Mouse (Mus musculus) retina, postnatal 1 day (tissue): ENCODE results near the gene Tbxas1.

Experiments used
- DNase-seq: peaks from one replicate; pipeline ENCODE4 v3.0.0-alpha.2; 2012

Tbxas1 gene

DNA sequence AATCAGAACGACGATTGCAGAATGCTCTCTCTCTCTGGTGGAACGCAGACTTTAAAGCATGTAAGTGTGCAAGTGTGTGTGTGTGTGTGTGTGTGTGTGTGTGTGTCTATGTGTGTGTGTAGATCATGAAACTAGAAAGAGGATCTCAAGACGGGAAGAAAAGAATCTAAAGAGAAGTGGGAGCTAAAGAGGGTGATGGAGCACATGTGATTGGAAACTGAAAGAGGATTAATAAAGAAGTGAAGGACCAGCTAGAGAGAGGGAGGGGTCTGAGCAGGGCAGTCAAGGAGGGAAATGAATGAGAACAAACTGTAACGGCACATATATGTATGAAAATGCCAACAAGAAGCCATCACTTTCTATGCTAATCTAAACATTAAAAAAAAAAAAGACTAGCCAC, 92.8 kb downstream of the Tbxas1 start:
- DNase-seq, result no peak

GRCm38 (mm10) chr6:38969944-38970740, 94.9 kb downstream of the Tbxas1 start:
- no peak for DNase-seq

GRCm38 (mm10) chr6:38970759-38971158, 95.6 kb downstream of the Tbxas1 start:
- DNase-seq, result no peak

DNA sequence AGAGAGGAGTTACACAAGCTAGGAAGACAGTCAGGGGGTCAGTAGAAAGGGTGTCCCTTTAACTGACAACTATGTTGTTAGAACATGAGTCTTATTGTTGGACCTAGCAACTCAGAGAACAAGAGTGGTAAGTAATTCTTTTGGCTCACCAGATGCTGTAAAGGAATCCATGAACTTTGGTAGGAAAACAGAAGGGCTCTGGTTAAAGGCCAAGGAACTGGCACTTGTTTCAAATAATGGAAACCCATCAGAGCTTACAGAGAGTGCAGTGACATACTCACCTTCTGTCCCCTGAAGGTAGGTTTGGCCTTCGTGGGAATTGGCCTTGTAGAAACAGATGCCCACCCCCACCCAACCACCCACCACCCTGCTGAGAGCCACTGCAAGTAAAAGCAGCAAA, 97.6 kb downstream of the Tbxas1 start:
- no peak for DNase-seq

GRCm38 (mm10) chr6:38973441-38974161, 98.4 kb downstream of the Tbxas1 start:
- no peak for DNase-seq

DNA sequence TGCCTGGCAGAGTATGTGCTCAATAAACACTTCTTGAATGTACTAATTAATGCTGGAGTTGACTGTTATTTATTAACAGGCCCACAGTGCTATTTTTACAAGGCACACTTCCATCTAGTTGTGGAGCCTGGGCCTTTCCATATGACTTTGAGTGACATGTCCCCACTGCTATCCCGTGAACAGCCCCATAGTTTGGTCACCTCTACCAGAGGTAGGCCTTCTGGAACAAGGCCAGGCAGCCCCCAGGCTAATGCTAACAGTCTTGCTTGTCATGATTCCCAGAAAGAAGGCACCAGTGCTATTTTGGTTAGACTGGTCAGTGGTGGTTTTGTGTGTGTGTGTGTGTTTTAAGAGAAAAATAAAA, 98.9 kb downstream of the Tbxas1 start:
- DNase-seq, result no peak

- no peak for DNase-seq
Observed at GRCm38 (mm10) chr6:38974536-38975268, 99.5 kb downstream of the Tbxas1 start.

DNA sequence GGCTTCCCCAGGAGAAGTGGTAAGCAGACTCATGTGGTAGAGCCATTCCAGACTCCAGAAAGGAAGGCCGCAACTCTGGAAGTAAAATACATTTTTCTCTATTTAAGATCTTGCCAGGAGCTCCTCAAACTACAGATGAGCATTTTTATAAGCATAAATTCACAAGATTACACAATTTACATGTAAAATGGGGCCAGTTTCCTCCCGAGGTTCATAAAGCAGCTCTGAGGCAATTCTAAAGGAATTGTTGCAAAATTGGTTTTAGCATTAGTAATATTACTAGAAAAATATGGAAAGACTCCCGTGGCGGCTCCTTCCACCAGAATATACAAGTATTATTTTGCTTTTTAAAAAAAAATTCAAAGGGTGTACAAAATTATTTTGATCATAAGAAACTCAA, 100.7 kb downstream of the Tbxas1 start:
- DNase-seq, result no peak

DNA sequence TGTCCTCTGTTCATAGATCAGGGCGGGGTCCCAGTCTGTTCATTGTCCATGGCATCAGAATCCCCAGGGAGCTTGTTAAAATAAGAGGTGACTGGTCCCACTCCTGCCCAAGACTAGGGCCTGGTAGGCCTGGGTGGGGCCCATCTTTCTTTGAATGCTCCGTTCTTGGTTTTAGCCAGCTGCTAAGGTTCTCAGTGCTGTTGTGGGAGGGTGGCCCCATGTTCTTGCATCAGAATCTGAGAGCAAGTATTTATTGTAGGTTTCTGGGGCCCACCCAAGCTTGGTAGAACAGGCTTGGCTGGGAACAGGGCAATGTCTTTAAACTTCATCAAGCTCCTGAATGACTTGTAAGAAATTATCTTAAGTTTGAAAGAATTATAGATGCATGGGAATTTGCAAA, 101.2 kb downstream of the Tbxas1 start:
- no peak for DNase-seq

DNA sequence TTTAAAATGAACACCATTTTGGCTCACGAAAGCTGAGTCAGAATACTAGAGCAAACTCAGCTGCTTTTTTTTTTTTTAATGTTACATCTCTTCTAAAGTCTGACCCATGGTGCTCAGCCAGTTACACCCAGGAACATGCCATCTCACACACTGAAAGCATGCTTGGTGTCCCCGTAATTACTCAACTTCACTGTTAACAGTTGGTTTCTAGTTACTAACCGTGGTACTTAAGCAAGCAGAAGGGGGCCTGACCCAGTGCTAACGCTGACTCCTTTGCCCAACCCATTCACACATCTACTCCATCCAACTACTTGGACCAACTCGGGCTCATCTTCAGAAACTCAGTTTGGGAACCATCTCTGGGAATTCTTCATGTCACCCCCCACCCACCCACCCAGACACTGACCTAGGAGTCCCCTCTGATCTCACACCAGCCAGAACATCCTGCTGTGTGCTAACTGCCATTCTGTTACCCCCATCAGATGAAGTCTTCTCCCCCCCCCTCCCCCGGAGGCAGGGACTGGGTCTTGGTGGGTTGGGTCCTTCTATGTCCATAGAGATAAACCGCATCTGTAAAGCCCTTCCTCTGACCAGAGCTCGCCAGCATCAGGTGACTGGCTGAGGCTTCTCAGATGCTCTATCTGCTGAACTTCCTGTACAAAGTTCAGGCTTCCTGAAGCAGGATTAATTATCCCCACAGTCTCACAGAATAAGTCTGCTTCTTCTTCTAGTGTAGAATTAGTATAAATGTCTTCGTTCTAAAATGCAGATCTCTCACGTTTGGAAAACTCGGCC, 105.9 kb downstream of the Tbxas1 start:
- no peak for DNase-seq

DNA sequence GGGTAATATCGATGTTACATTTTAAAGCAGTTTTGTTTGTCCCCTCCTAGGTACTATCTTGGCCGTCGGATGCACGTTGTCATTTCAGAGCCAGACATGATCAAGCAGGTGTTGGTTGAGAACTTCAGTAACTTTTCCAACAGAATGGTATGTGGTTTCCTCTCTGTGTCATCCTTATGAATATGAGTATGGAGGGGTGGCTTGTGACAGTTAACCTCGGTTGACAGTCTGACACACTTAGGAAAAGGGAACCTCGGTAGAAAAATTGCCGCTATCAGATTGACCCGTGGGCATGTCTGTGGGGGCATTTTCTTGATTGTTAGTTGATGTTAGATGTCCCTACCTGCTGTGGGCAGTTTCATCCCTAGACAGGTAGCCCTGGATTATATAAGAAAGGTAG, 106.9 kb downstream of the Tbxas1 start:
- DNase-seq, result no peak

- no peak for DNase-seq
Observed at GRCm38 (mm10) chr6:38982656-38983055, 107.5 kb downstream of the Tbxas1 start.

GRCm38 (mm10) chr6:38983060-38983459, 107.9 kb downstream of the Tbxas1 start:
- DNase-seq, result no peak

DNA sequence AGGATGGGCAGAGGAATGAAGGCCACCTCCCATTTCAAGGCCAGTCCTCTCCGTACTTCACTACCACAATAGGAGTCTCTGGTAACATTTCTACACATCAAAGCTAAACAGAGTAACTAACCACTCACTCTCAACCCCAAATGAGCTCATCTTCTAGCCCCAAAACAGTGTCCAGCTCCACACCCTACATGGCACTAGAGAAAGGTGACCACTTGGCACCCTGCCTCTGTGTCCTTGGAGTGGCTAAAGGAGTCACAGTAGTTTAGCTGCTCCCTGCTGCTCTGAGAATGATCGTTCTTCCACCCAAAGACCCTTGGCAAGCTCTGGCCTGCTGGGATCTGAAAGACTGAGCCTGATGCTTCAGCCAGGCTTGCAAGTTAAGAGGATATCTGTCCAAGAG, 109.4 kb downstream of the Tbxas1 start:
- DNase-seq, result no peak

DNA sequence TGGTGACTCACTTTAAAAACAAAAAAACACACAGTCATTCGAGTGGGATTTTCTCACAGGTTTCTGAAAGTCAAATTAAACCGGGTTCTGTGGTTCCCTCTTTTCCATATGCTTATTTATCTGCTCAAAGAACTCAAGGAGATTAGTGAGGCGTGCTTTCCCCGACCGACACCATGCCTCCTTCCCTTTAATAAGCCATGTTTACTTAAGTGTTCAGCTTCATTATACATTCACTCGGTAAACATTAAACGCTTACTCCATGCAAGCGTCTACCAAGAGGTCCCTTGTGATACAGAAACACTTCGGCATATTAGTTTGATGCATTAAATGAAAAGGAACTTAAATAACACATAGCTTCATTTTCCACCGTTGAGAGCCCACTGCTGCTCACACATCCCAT, 111.4 kb downstream of the Tbxas1 start:
- DNase-seq, result no peak

DNA sequence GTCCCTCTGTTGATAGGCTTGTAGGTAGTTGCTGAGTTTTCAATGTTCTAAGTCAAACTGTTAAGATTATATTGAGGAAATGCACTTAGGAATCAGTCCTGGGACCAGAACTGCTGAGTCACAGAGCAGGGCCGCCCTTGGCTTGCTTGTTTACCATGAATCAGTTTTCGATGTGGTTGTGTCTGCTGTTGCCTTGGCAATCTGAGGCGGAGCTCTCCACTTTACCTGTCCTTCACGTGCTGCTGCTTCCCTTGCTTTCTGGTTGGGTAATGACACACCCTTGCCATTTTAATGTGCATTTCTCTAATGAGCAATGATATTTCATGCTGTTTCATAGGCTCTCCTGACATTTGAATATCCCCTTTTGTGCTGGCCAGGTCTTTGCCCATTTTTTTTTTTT, 116.8 kb downstream of the Tbxas1 start:
- DNase-seq, result no peak

DNA sequence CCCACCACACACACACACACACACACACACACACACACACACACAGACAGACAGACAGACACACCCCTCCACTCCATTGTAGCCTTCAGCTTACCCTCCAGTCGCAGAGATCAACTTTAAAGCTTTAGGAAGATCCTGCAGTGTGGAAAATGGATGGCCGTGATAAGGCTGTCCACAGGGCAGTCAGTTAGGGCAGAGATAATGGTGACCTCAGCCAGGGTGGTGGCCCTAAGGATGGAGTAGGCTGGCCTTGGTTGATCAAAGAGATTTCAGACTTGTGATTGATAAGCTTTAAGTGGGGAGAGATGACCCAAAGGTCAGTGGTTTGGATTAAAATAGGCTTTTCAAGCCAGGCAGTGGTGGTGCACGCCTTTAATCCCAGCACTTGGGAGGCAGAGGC, 120.6 kb downstream of the Tbxas1 start:
- no peak for DNase-seq

GRCm38 (mm10) chr6:38997838-38998237, 122.6 kb downstream of the Tbxas1 start:
- no peak for DNase-seq

GRCm38 (mm10) chr6:39003126-39003525, 127.9 kb downstream of the Tbxas1 start:
- DNase-seq, result no peak

- DNase-seq, result no peak
Observed at GRCm38 (mm10) chr6:39004003-39004473, 128.8 kb downstream of the Tbxas1 start.

- peak; percentile 51 for DNase-seq
Observed at GRCm38 (mm10) chr6:39005267-39005944, 130.2 kb downstream of the Tbxas1 start.

- peak; percentile 50 for DNase-seq
Observed at GRCm38 (mm10) chr6:39005945-39006572, 130.9 kb downstream of the Tbxas1 start.
